Mouse (Mus musculus) testis, adult 2 months (tissue): ENCODE results near the gene B4galnt4.

ENCODE experiments used
- CTCF ChIP-seq: fragments of 200-500 bp; IDR thresholded peaks from 2 replicates; pipeline ENCODE4 v1.5.1; 2012; ENCODE audit warnings: low read depth, mild to moderate bottlenecking, inconsistent platforms, low read length, moderate library complexity; ENCODE audit not compliant: control insufficient read depth, insufficient read depth, insufficient replicate concordance
- POLR2A ChIP-seq: fragments of 200-500 bp; IDR thresholded peaks from 2 replicates; pipeline ENCODE4 v1.6.1; 2012; ENCODE audit warnings: low read depth, mild to moderate bottlenecking, inconsistent platforms, low read length, moderate library complexity; ENCODE audit not compliant: control insufficient read depth

- TF ChIP-seq CTCF = no peak
- TF ChIP-seq POLR2A = no peak
Observed at GRCm38 (mm10) chr7:141024865-141025838, 35.8 kb upstream of the B4galnt4 start.
